In genomic region chr5:73355393-73355792, GRCm38 (mm10) we compare ENCODE assay signal across 20 mouse cellular contexts. TPM values are rescaled to one million over a fixed set of nuclear protein-coding genes. Genes with fewer than 3 reads are reported as not detected.
DNase-seq lines count a peak whose midpoint lies in the region; ATAC-seq and TF ChIP-seq lines count a peak whose summit lies in the region.
"Had no signal": no experiment of that assay in that cellular context is flagged by ENCODE, and none has a peak within 500 bp of the region (broad histone marks: within the 10 kb centered on the region; RNA-seq: fewer than 3 reads in every experiment).

No protein-coding gene starts in this region.

- H3K9me3 ChIP-seq in intestine, embryonic 16.5 days (ENCODE audit: control insufficient read depth, low read length) = no peaks in the 10 kb centered on the region
- H3K9me3 ChIP-seq in liver, embryonic 15.5 days (replicated peaks) = no peaks in the 10 kb centered on the region
- no peaks in the 10 kb centered on the region for H3K9me3 ChIP-seq in stomach, embryonic 14.5 days (ENCODE audit: control insufficient read depth, low read depth, low read length)
- H3K9me3 ChIP-seq: heart, embryonic 15.5 days; kidney, embryonic 15.5 days had no signal

- H3K27me3 ChIP-seq in intestine, embryonic 16.5 days (replicated peaks; ENCODE audit: control insufficient read depth, insufficient read depth, low read length) = no peaks in the 10 kb centered on the region
- H3K27me3 ChIP-seq in liver, embryonic 15.5 days = peaks cover 25% of the 10 kb centered on the region
- no peaks in the 10 kb centered on the region for H3K27me3 ChIP-seq in stomach, embryonic 14.5 days (ENCODE audit: control insufficient read depth, insufficient read depth, low read length)
- H3K27me3 ChIP-seq: heart, embryonic 15.5 days had no signal

- intact Hi-C loops in gastrocnemius, adult 2 months (cut with DNase I) = no loop called here

- peak; percentile 69 for DNase-seq in c-Kit-positive CD71-positive TER-119-positive erythroid progenitor cells, embryonic 14.5 days (ENCODE audit: low spot score)
- no peak for DNase-seq in gastrocnemius, adult 2 months
- no peak for DNase-seq in adrenal gland, adult 2 months
- no peak for DNase-seq in gastrocnemius, postnatal 4 days (ENCODE audit: low spot score in 2 of 2)
- DNase-seq in kidney, adult 9 months = no peak
- DNase-seq: adrenal gland, adult 8-10 months; cerebellum, adult 18-20 months; heart, adult 11 months; lung, postnatal 10 days; right cerebral cortex, postnatal 14 days; thymus, postnatal 4 days had no signal

- no peak overlapping the region for H3K9ac ChIP-seq in intestine, embryonic 16.5 days (ENCODE audit: low read depth, low read length)
- no peak overlapping the region for H3K9ac ChIP-seq in liver, embryonic 15.5 days
- H3K9ac ChIP-seq in stomach, embryonic 14.5 days (replicated peaks; ENCODE audit: low read depth, low read length) = no peak overlapping the region
- H3K9ac ChIP-seq: heart, embryonic 15.5 days; kidney, embryonic 15.5 days had no signal

- no peaks in the 10 kb centered on the region for H3K36me3 ChIP-seq in intestine, embryonic 16.5 days (ENCODE audit: control insufficient read depth, insufficient read depth, low read length)
- H3K36me3 ChIP-seq in liver, embryonic 15.5 days (replicated peaks) = no peaks in the 10 kb centered on the region
- no peaks in the 10 kb centered on the region for H3K36me3 ChIP-seq in stomach, embryonic 14.5 days (ENCODE audit: control insufficient read depth, insufficient read depth, low read length)
- H3K36me3 ChIP-seq: heart, embryonic 15.5 days; kidney, embryonic 15.5 days had no signal

- no peak overlapping the region for H3K4me2 ChIP-seq in intestine, embryonic 16.5 days (ENCODE audit: low read depth, low read length)
- peak overlapping the region; percentile 21; the same call in 1 of the 2 replicates for H3K4me2 ChIP-seq in liver, embryonic 15.5 days
- H3K4me2 ChIP-seq in stomach, embryonic 14.5 days (replicated peaks; ENCODE audit: low read depth, low read length) = no peak overlapping the region
- H3K4me2 ChIP-seq: heart, embryonic 15.5 days; kidney, embryonic 15.5 days had no signal

- peak overlapping the region; percentile 75; the same call in 1 of the 2 replicates for H3K27ac ChIP-seq in intestine, embryonic 16.5 days (ENCODE audit: low read length)
- peak overlapping the region; percentile 64; the same call in 1 of the 2 replicates for H3K27ac ChIP-seq in liver, embryonic 15.5 days (replicated peaks)
- no peak overlapping the region for H3K27ac ChIP-seq in stomach, embryonic 14.5 days (ENCODE audit: low read length)
- H3K27ac ChIP-seq in gastrocnemius, adult 2 months = no peak overlapping the region
- H3K27ac ChIP-seq: heart, embryonic 15.5 days; kidney, embryonic 15.5 days had no signal

- 52% methylated on average over 5 of the region's 5 CpGs for WGBS in intestine, embryonic 16.5 days
- WGBS in liver, embryonic 15.5 days (ENCODE audit: insufficient replicate concordance) = 17% methylated on average over 5 of the region's 5 CpGs
- WGBS in stomach, embryonic 14.5 days = 68% methylated on average over 5 of the region's 5 CpGs

- peaks cover 32% of the 10 kb centered on the region for H3K4me1 ChIP-seq in intestine, embryonic 16.5 days (ENCODE audit: control insufficient read depth, insufficient read depth, low read length)
- peaks cover 61% of the 10 kb centered on the region for H3K4me1 ChIP-seq in liver, embryonic 15.5 days (replicated peaks)
- H3K4me1 ChIP-seq in stomach, embryonic 14.5 days (ENCODE audit: control insufficient read depth, insufficient read depth, low read length) = 0 out of 2 replicates have a peak, but pooled peaks cover 7% of the 10 kb centered on the region

- TF ChIP-seq CTCF in gastrocnemius, adult 2 months (IDR thresholded peaks at IDR 0.05) = no peak

- ATAC-seq in intestine, embryonic 16.5 days = peak; percentile 77
- ATAC-seq in liver, embryonic 15.5 days (ENCODE audit: insufficient read depth) = peak; percentile 85
- ATAC-seq in stomach, embryonic 14.5 days (ENCODE audit: insufficient number of reproducible peaks, insufficient read depth, low FRiP score, low read depth) = peak; percentile 66; the same call in 1 of the 2 replicates
- ATAC-seq: midbrain, embryonic 16.5 days had no signal

- no peak overlapping the region for H3K4me3 ChIP-seq in intestine, embryonic 16.5 days (ENCODE audit: low read length)
- H3K4me3 ChIP-seq in liver, embryonic 15.5 days (replicated peaks) = no peak overlapping the region
- no peak overlapping the region for H3K4me3 ChIP-seq in stomach, embryonic 14.5 days (ENCODE audit: low read depth, low read length)
- no peak overlapping the region for H3K4me3 ChIP-seq in gastrocnemius, adult 2 months
- H3K4me3 ChIP-seq: heart, embryonic 15.5 days; kidney, embryonic 15.5 days; megakaryocyte, embryonic 14.5 days had no signal

RNA-seq across cellular contexts. Expression of gene Ociad2, which starts 14.6 kb away (rescaled TPM):
- 273 and 289 TPM in 2 replicates for polyA plus RNA-seq in intestine, embryonic 16.5 days (2015; fragmentation: Nextera tagmentation; extraction: Ambion mirVana)
- polyA plus RNA-seq in liver, embryonic 15.5 days (2015; fragmentation: Nextera tagmentation; extraction: Ambion mirVana) = 3.9 and 5.9 TPM in 2 replicates
- polyA plus RNA-seq in stomach, embryonic 14.5 days (2014; fragmentation: Nextera tagmentation; extraction: Ambion mirVana) = 55.7 and 64.3 TPM in 2 replicates
- 10 to 100 TPM; 36.9 to 56.5 TPM for total RNA-seq in gastrocnemius, adult 2 months (2021)
- 10 to 100 TPM; 19.3 to 32.9 TPM for total RNA-seq in adrenal gland, adult 2 months (2021)
- polyA plus RNA-seq in adrenal gland, adult 2 months (2012; rRNA removed) = 0.83 and 1.1 TPM in 2 replicates
- total RNA-seq in gastrocnemius, postnatal 4 days (2021) = 10 to 100 TPM; 12.6 to 14.0 TPM

RNA-seq across cellular contexts. Expression of gene Cwh43, which starts 50.5 kb away (rescaled TPM):
- polyA plus RNA-seq in intestine, embryonic 16.5 days (2015; fragmentation: Nextera tagmentation; extraction: Ambion mirVana) = 0.13 and 0.16 TPM in 2 replicates
- polyA plus RNA-seq in liver, embryonic 15.5 days (2015; fragmentation: Nextera tagmentation; extraction: Ambion mirVana) = not detected in 2 replicates
- polyA plus RNA-seq in stomach, embryonic 14.5 days (2014; fragmentation: Nextera tagmentation; extraction: Ambion mirVana) = not detected in 2 replicates
- total RNA-seq in gastrocnemius, adult 2 months (2021) = not detected
- under 1 TPM in 1 of 2 experiments, not detected in 1; 0.14 TPM for total RNA-seq in adrenal gland, adult 2 months (2021)
- polyA plus RNA-seq in adrenal gland, adult 2 months (2012; rRNA removed) = not detected in 2 replicates
- total RNA-seq in gastrocnemius, postnatal 4 days (2021) = under 1 TPM in 1 of 2 experiments, not detected in 1; 0.18 TPM
- total RNA-seq: adrenal gland, adult 8-10 months; hematopoietic stem cell, adult 5-6 weeks had no signal
- polyA plus RNA-seq: forebrain, embryonic 11.5 days; heart, embryonic 15.5 days had no signal

Comparison
In these comparisons a context has a peak if more than half of its experiments do, and no peak if none do; other contexts are left out.
1. H3K27ac ChIP-seq: peak in intestine, embryonic 16.5 days (single experiment) and liver, embryonic 15.5 days (single experiment); none in stomach, embryonic 14.5 days (single experiment) and gastrocnemius, adult 2 months (single experiment).
2. Peak in every context shown above with its lines, with median percentiles within 50 percentile points of each other: ATAC-seq.